Mouse (Mus musculus): ENCODE measurements around the gene Imp3.
A peak's percentile ranks its signal among the peaks of the same experiment; 100 is the strongest.
"Not testable (repeated sequence)": the region's sequence is repeated elsewhere in the genome, so short reads cannot be mapped to it uniquely, and the experiment has no call there.

The Imp3 gene

GRCm38 (mm10) chr9:56922746-56923145, 14.5 kb upstream of the Imp3 start:
- DNase-seq (ENCODE audit: low read depth, low spot score) = no peak

GRCm38 (mm10) chr9:56923841-56924650, 13.2 kb upstream of the Imp3 start:
- DNase-seq (ENCODE audit: low read depth, low spot score) = no peak

GRCm38 (mm10) chr9:56924651-56925027, 12.6 kb upstream of the Imp3 start:
- no peak for DNase-seq (ENCODE audit: low read depth, low spot score)

GRCm38 (mm10) chr9:56925291-56926024, 11.8 kb upstream of the Imp3 start:
- DNase-seq (ENCODE audit: low read depth, low spot score) = no peak

- no peak for DNase-seq (ENCODE audit: low read depth, low spot score)
Measured at GRCm38 (mm10) chr9:56926025-56926360, 11.3 kb upstream of the Imp3 start.

- no peak for DNase-seq (ENCODE audit: low read depth, low spot score)
Measured at GRCm38 (mm10) chr9:56926387-56926786, 10.9 kb upstream of the Imp3 start.

- no peak for DNase-seq (ENCODE audit: low read depth, low spot score)
Measured at GRCm38 (mm10) chr9:56927191-56928012, 9.9 kb upstream of the Imp3 start.

- DNase-seq (ENCODE audit: low read depth, low spot score) = peak; percentile 52
Measured at GRCm38 (mm10) chr9:56928041-56928811, 9.0 kb upstream of the Imp3 start, which contains the start of gene Snx33. Gene Snx33, minus strand, starts transcription at chr9:56928371.

- no peak for DNase-seq (ENCODE audit: low read depth, low spot score)
Measured at GRCm38 (mm10) chr9:56929496-56929895, 7.8 kb upstream of the Imp3 start.

GRCm38 (mm10) chr9:56930556-56930955, 6.7 kb upstream of the Imp3 start:
- DNase-seq (ENCODE audit: low read depth, low spot score) = no peak

GRCm38 (mm10) chr9:56936861-56937222, 433 bp upstream of the Imp3 start:
- no peak for DNase-seq (ENCODE audit: low read depth, low spot score)

GRCm38 (mm10) chr9:56938374-56938773, 1.1 kb downstream of the Imp3 start:
- DNase-seq (ENCODE audit: low read depth, low spot score) = no peak

GRCm38 (mm10) chr9:56947481-56947880, 10.2 kb downstream of the Imp3 start:
- not testable (repeated sequence) for DNase-seq (ENCODE audit: low read depth, low spot score)

GRCm38 (mm10) chr9:56948699-56949098, 11.4 kb downstream of the Imp3 start:
- DNase-seq (ENCODE audit: low read depth, low spot score) = not testable (repeated sequence)

GRCm38 (mm10) chr9:56949767-56950166, 12.5 kb downstream of the Imp3 start:
- no peak for DNase-seq (ENCODE audit: low read depth, low spot score)

GRCm38 (mm10) chr9:56950414-56951400, 13.4 kb downstream of the Imp3 start, which contains the start of gene Snupn:
Gene Snupn, plus strand, starts transcription at chr9:56950878.
- DNase-seq (ENCODE audit: low read depth, low spot score) = peak; percentile 94

GRCm38 (mm10) chr9:56953562-56953961, 16.3 kb downstream of the Imp3 start:
- DNase-seq (ENCODE audit: low read depth, low spot score) = no peak

GRCm38 (mm10) chr9:56956966-56957675, 19.8 kb downstream of the Imp3 start:
- DNase-seq (ENCODE audit: low read depth, low spot score) = no peak

- no peak for DNase-seq (ENCODE audit: low read depth, low spot score)
Measured at GRCm38 (mm10) chr9:56958689-56959088, 21.4 kb downstream of the Imp3 start.

Data from brain, embryonic 18.5 days (tissue).